Mouse (Mus musculus) adrenal gland, adult 18-20 months (tissue): ENCODE data around the gene Sema4a. TPM values are rescaled to one million over a fixed set of nuclear protein-coding genes. Genes with fewer than 3 reads are reported as not detected.
A peak's percentile ranks its signal among the peaks of the same experiment; 100 is the strongest.
"Not testable (repeated sequence)": the region's sequence is repeated elsewhere in the genome, so short reads cannot be mapped to it uniquely, and the experiment has no call there.

Experiments
- DNase-seq, 2 experiments: peaks; one replicate each; pipeline ENCODE4 v3.0.0; 2021 to 2022; ENCODE audit warnings: low spot score in 2 of 2
- total RNA-seq, 2 experiments: library from RNA; stranded (reverse); gene quantifications; 1 replicate in 1 of 2; 2 replicates in 1 of 2; pipeline ENCODE4 v1.2.3; 2021

Sema4a gene
- total RNA-seq, 2 experiments from 2014 or later, result 12.6 to 23.6 TPM

- DNase-seq, result peak; percentile 66 to 69
Measured at GRCm38 (mm10) chr3:88436395-88437201, 24.4 kb downstream of the Sema4a start.

- DNase-seq, result no peak
Measured at GRCm38 (mm10) chr3:88435515-88435914, 25.5 kb downstream of the Sema4a start.

GRCm38 (mm10) chr3:88428639-88429038, 32.3 kb downstream of the Sema4a start:
- not testable (repeated sequence) for DNase-seq

GRCm38 (mm10) chr3:88427342-88427905, 33.6 kb downstream of the Sema4a start:
- no peak for DNase-seq

- DNase-seq, result no peak
Measured at GRCm38 (mm10) chr3:88425708-88426420, 35.1 kb downstream of the Sema4a start.

GRCm38 (mm10) chr3:88425330-88425689, 35.7 kb downstream of the Sema4a start:
- no peak for DNase-seq

- DNase-seq, result peak; percentile 79 to 84
Measured at GRCm38 (mm10) chr3:88424605-88425329, 36.2 kb downstream of the Sema4a start, which contains the start of gene Slc25a44. Gene Slc25a44, minus strand, starts transcription at chr3:88425139.

GRCm38 (mm10) chr3:88422020-88422720, 38.8 kb downstream of the Sema4a start:
- DNase-seq, result no peak

- DNase-seq, result no peak
Measured at GRCm38 (mm10) chr3:88420771-88421170, 40.2 kb downstream of the Sema4a start.

- no peak for DNase-seq
Measured at GRCm38 (mm10) chr3:88418016-88418415, 43.0 kb downstream of the Sema4a start.

- DNase-seq, result no peak
Measured at GRCm38 (mm10) chr3:88415668-88416067, 45.3 kb downstream of the Sema4a start.

- DNase-seq, result no peak
Measured at GRCm38 (mm10) chr3:88412636-88413035, 48.3 kb downstream of the Sema4a start.

- no peak for DNase-seq
Measured at GRCm38 (mm10) chr3:88411681-88412080, 49.3 kb downstream of the Sema4a start.

- no peak for DNase-seq
Measured at GRCm38 (mm10) chr3:88410645-88411031, 50.3 kb downstream of the Sema4a start.

GRCm38 (mm10) chr3:88409741-88410644, 51.0 kb downstream of the Sema4a start, which contains the start of gene Pmf1:
Gene Pmf1, minus strand, starts transcription at chr3:88410331.
- peak; percentile 86 to 87 for DNase-seq

GRCm38 (mm10) chr3:88408953-88409352, 52.0 kb downstream of the Sema4a start:
- DNase-seq, result no peak

- no peak for DNase-seq
Measured at GRCm38 (mm10) chr3:88407529-88407928, 53.5 kb downstream of the Sema4a start.

GRCm38 (mm10) chr3:88407090-88407489, 53.9 kb downstream of the Sema4a start:
- peak in 1 of 2 experiments; percentile 48 for DNase-seq

- no peak for DNase-seq
Measured at GRCm38 (mm10) chr3:88403522-88404230, 57.3 kb downstream of the Sema4a start.
